ENCODE assay signal across 18 mouse cellular contexts in genomic region chr1:135359071-135359470, GRCm38 (mm10). TPM values are rescaled to one million over a fixed set of nuclear protein-coding genes. Genes with fewer than 3 reads are reported as not detected.
DNase-seq lines count a peak whose midpoint lies in the region; ATAC-seq lines count a peak whose summit lies in the region.
"Had no signal": no experiment of that assay in that cellular context is flagged by ENCODE, and none has a peak within 500 bp of the region (broad histone marks: within the 10 kb centered on the region; RNA-seq: fewer than 3 reads in every experiment).

No protein-coding gene starts in this region.

- H3K4me2 ChIP-seq in heart, embryonic 14.5 days (ENCODE audit: low read length): no peak overlapping the region
- H3K4me2 ChIP-seq in lung, embryonic 15.5 days: no peak overlapping the region
- no peak overlapping the region for H3K4me2 ChIP-seq in stomach, embryonic 15.5 days
- H3K4me2 ChIP-seq: embryonic facial prominence, embryonic 15.5 days; forebrain, embryonic 15.5 days; heart, embryonic 11.5 days; hindbrain, embryonic 15.5 days; liver, embryonic 11.5 days; midbrain, embryonic 12.5 days had no signal

- no peak overlapping the region for H3K4me3 ChIP-seq in heart, embryonic 14.5 days (ENCODE audit: control insufficient read depth in 1 of 2, insufficient read depth in 1 of 2, low read depth in 1 of 2, low read length in 2 of 2)
- H3K4me3 ChIP-seq in lung, embryonic 15.5 days: no peak overlapping the region
- H3K4me3 ChIP-seq in stomach, embryonic 15.5 days (replicated peaks): no peak overlapping the region
- H3K4me3 ChIP-seq: embryonic facial prominence, embryonic 15.5 days; forebrain, embryonic 15.5 days; hindbrain, embryonic 15.5 days; midbrain, embryonic 12.5 days had no signal

- H3K27me3 ChIP-seq in heart, embryonic 14.5 days (ENCODE audit: control insufficient read depth, insufficient read depth, low read length): no peaks in the 10 kb centered on the region
- no peaks in the 10 kb centered on the region for H3K27me3 ChIP-seq in lung, embryonic 15.5 days
- H3K27me3 ChIP-seq in stomach, embryonic 15.5 days (replicated peaks): no peaks in the 10 kb centered on the region
- H3K27me3 ChIP-seq: embryonic facial prominence, embryonic 15.5 days; forebrain, embryonic 15.5 days; hindbrain, embryonic 15.5 days; midbrain, embryonic 12.5 days had no signal

- peak; percentile 28; the same call in 1 of the 2 replicates for ATAC-seq in heart, embryonic 14.5 days (ENCODE audit: insufficient number of reproducible peaks, insufficient read depth, low FRiP score, low read depth)
- peak; percentile 69 for ATAC-seq in lung, embryonic 15.5 days (ENCODE audit: borderline replicate concordance, extremely low read depth, low FRiP score, low TSS enrichment)
- ATAC-seq in stomach, embryonic 15.5 days (ENCODE audit: insufficient read depth, low FRiP score, low read depth): peak; percentile 81; the same call in 1 of the 2 replicates
- ATAC-seq: forebrain, embryonic 15.5 days had no signal

- H3K36me3 ChIP-seq in heart, embryonic 14.5 days (ENCODE audit: control insufficient read depth, insufficient read depth, low read length): no peaks in the 10 kb centered on the region
- no peaks in the 10 kb centered on the region for H3K36me3 ChIP-seq in lung, embryonic 15.5 days
- H3K36me3 ChIP-seq in stomach, embryonic 15.5 days: no peaks in the 10 kb centered on the region
- H3K36me3 ChIP-seq: embryonic facial prominence, embryonic 15.5 days; forebrain, embryonic 15.5 days; G1E; hindbrain, embryonic 15.5 days; midbrain, embryonic 12.5 days had no signal

- peaks cover 4 to 13% of the 10 kb centered on the region in 2 experiments; a peak in 2 of 4 replicates for H3K4me1 ChIP-seq in heart, embryonic 14.5 days (ENCODE audit: control insufficient read depth in 2 of 2, insufficient read depth in 2 of 2, low read length in 2 of 2)
- 0 out of 2 replicates have a peak, but pooled peaks cover 3% of the 10 kb centered on the region for H3K4me1 ChIP-seq in lung, embryonic 15.5 days
- peaks cover 5% of the 10 kb centered on the region for H3K4me1 ChIP-seq in stomach, embryonic 15.5 days
- H3K4me1 ChIP-seq: embryonic facial prominence, embryonic 15.5 days; forebrain, embryonic 15.5 days; hindbrain, embryonic 15.5 days; midbrain, embryonic 12.5 days had no signal

- intact Hi-C loops in heart, postnatal 10 days (cut with DNase I): no loop called here
- intact Hi-C loops in left cerebral cortex, postnatal 10 days (cut with DNase I): no loop called here

- WGBS in heart, embryonic 14.5 days: 40% methylated on average over 2 of the region's 2 CpGs
- WGBS in lung, embryonic 15.5 days: 5% methylated on average over 2 of the region's 2 CpGs
- WGBS in stomach, embryonic 15.5 days: 14% methylated on average over 2 of the region's 2 CpGs

- H3K9me3 ChIP-seq in heart, embryonic 14.5 days (ENCODE audit: control insufficient read depth, low read length): no peaks in the 10 kb centered on the region; the same call in 1 of the 2 replicates
- no peaks in the 10 kb centered on the region for H3K9me3 ChIP-seq in lung, embryonic 15.5 days
- H3K9me3 ChIP-seq in stomach, embryonic 15.5 days: no peaks in the 10 kb centered on the region
- H3K9me3 ChIP-seq: embryonic facial prominence, embryonic 15.5 days; forebrain, embryonic 15.5 days; G1E; hindbrain, embryonic 15.5 days; midbrain, embryonic 12.5 days had no signal

- no peak for DNase-seq in heart, postnatal 10 days
- no peak for DNase-seq in lung, postnatal 10 days
- peak; percentile 28 for DNase-seq in fat pad, adult 2 months (ENCODE audit: extremely low read depth, low read depth, low spot score)
- no peak for DNase-seq in left cerebral cortex, postnatal 10 days (ENCODE audit: extremely low spot score in 1 of 2, low spot score in 2 of 2)
- DNase-seq: adrenal gland, postnatal 25 days; cerebellum, adult 9-11 months; lung, postnatal 36 days; spleen, adult 18-20 months had no signal

- H3K9ac ChIP-seq in heart, embryonic 14.5 days (ENCODE audit: low read length): no peak overlapping the region
- no peak overlapping the region for H3K9ac ChIP-seq in lung, embryonic 15.5 days
- no peak overlapping the region for H3K9ac ChIP-seq in stomach, embryonic 15.5 days
- H3K9ac ChIP-seq: embryonic facial prominence, embryonic 15.5 days; forebrain, embryonic 15.5 days; hindbrain, embryonic 15.5 days; midbrain, embryonic 12.5 days had no signal

- H3K27ac ChIP-seq in heart, embryonic 14.5 days (replicated peaks in 1 of 2; ENCODE audit: control insufficient read depth in 1 of 2, insufficient read depth in 1 of 2, low read depth in 2 of 2, low read length in 2 of 2): no peak overlapping the region
- H3K27ac ChIP-seq in lung, embryonic 15.5 days: peak overlapping the region; percentile 44; the same call in 1 of the 2 replicates
- peak overlapping the region; percentile 87 for H3K27ac ChIP-seq in stomach, embryonic 15.5 days
- H3K27ac ChIP-seq: embryonic facial prominence, embryonic 15.5 days; forebrain, embryonic 15.5 days; hindbrain, embryonic 15.5 days; midbrain, embryonic 12.5 days had no signal

RNA-seq across cellular contexts. Expression of gene Shisa4, which starts 16.0 kb away (rescaled TPM):
- 16.7 and 22.5 TPM in 2 replicates for polyA plus RNA-seq in heart, embryonic 14.5 days (2014; fragmentation: Nextera tagmentation; extraction: Ambion mirVana)
- total RNA-seq in heart, postnatal 10 days (2021): 1 to 10 TPM; 7.2 to 7.8 TPM
- 35.2 and 39.1 TPM in 2 replicates for polyA plus RNA-seq in lung, embryonic 15.5 days (2015; fragmentation: Nextera tagmentation; extraction: Ambion mirVana)
- 42.3 and 44.1 TPM in 2 replicates for polyA plus RNA-seq in stomach, embryonic 15.5 days (2015; fragmentation: Nextera tagmentation; extraction: Ambion mirVana)
- total RNA-seq in left cerebral cortex, postnatal 10 days (2021): 100 to 1,000 TPM; 118 to 121 TPM
- polyA plus RNA-seq: G1E had no signal

RNA-seq across cellular contexts. Expression of gene Lmod1, which starts 34.5 kb away (rescaled TPM):
- 0.51 and 1.2 TPM in 2 replicates for polyA plus RNA-seq in heart, embryonic 14.5 days (2014; fragmentation: Nextera tagmentation; extraction: Ambion mirVana)
- 1 to 10 TPM; 1.7 to 3.0 TPM for total RNA-seq in heart, postnatal 10 days (2021)
- polyA plus RNA-seq in lung, embryonic 15.5 days (2015; fragmentation: Nextera tagmentation; extraction: Ambion mirVana): 4.5 and 4.7 TPM in 2 replicates
- 13.0 and 14.0 TPM in 2 replicates for polyA plus RNA-seq in stomach, embryonic 15.5 days (2015; fragmentation: Nextera tagmentation; extraction: Ambion mirVana)
- under 1 TPM; 0.36 to 0.54 TPM for total RNA-seq in left cerebral cortex, postnatal 10 days (2021)
- polyA plus RNA-seq: G1E had no signal

RNA-seq across cellular contexts. Expression of gene Timm17a, which starts 45.5 kb away (rescaled TPM):
- polyA plus RNA-seq in heart, embryonic 14.5 days (2014; fragmentation: Nextera tagmentation; extraction: Ambion mirVana): 369 and 374 TPM in 2 replicates
- total RNA-seq in heart, postnatal 10 days (2021): 100 to 1,000 TPM; 406 to 428 TPM
- polyA plus RNA-seq in lung, embryonic 15.5 days (2015; fragmentation: Nextera tagmentation; extraction: Ambion mirVana): 186 and 192 TPM in 2 replicates
- polyA plus RNA-seq in stomach, embryonic 15.5 days (2015; fragmentation: Nextera tagmentation; extraction: Ambion mirVana): 188 and 218 TPM in 2 replicates
- 100 to 1,000 TPM; 155 to 166 TPM for total RNA-seq in left cerebral cortex, postnatal 10 days (2021)

Comparison
In these comparisons a context has a peak if more than half of its experiments do, and no peak if none do; other contexts are left out.
1. ATAC-seq: peak in every context shown above with its lines; median percentile 81 in stomach, embryonic 15.5 days; 69 in lung, embryonic 15.5 days; 28 in heart, embryonic 14.5 days.
2. H3K27ac ChIP-seq: peak in lung, embryonic 15.5 days (single experiment) and stomach, embryonic 15.5 days (single experiment); none in heart, embryonic 14.5 days (0 of 2).